Mouse (Mus musculus) layer of hippocampus, postnatal 25 days (tissue): ENCODE measurements around the gene Bmp4. TPM values are rescaled to one million over a fixed set of nuclear protein-coding genes. Genes with fewer than 3 reads are reported as not detected.

Experiments
- DNase-seq, 2 experiments: peaks; one replicate each; pipeline ENCODE4 v3.0.0; 2022; ENCODE audit warnings: mixed read lengths in 2 of 2, low spot score in 1 of 2; ENCODE audit errors: extremely low spot score in 1 of 2
- total RNA-seq, 2 experiments: library from RNA; stranded (reverse); gene quantifications; 2 replicates each; pipeline ENCODE4 v1.2.3; 2021

Bmp4 gene
- total RNA-seq, 2 experiments from 2014 or later: 5.9 to 8.0 TPM

DNA sequence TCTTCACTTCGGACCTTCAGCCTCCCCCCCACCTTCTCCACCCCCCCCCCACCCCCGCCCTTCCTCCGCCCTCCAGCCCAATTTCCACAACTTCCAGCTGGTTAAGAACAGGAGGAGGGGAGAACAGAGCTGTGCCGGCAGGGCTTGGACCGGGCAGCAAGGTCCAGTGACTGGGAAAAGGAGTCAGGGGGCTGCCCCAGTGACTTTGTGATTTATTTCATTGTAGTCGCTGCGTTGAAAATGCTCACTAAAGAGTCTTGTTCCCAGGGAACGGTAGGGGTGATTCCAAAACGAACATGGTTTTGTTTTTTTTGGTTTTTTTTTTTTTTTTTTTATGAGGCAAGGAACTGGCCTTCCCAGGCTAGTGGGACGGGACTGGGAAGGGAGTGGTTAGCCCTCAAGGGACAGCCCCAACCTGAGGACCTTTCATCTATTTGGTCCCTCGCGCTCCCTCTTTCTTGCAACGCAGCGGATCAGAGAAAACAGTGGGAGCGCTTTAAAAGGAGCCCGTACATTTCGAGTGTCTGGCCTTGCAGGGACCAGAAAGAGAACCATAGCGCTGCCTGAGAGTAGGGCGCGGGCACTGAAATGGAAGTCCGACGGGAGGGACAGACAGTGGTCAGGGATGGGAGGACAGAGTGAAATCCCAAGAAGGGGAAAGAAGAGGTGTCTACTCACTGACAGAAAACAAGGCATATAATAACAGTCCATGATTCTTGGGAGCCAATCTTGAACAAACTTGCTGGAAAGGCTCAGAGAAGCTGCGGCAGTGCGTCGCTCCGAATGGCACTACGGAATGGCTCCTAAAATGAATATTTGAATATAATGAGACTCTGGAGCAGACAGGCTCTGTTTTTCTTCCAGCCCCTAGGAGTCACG lies 3.8 kb downstream of the Bmp4 start:
- no peak for DNase-seq

DNA sequence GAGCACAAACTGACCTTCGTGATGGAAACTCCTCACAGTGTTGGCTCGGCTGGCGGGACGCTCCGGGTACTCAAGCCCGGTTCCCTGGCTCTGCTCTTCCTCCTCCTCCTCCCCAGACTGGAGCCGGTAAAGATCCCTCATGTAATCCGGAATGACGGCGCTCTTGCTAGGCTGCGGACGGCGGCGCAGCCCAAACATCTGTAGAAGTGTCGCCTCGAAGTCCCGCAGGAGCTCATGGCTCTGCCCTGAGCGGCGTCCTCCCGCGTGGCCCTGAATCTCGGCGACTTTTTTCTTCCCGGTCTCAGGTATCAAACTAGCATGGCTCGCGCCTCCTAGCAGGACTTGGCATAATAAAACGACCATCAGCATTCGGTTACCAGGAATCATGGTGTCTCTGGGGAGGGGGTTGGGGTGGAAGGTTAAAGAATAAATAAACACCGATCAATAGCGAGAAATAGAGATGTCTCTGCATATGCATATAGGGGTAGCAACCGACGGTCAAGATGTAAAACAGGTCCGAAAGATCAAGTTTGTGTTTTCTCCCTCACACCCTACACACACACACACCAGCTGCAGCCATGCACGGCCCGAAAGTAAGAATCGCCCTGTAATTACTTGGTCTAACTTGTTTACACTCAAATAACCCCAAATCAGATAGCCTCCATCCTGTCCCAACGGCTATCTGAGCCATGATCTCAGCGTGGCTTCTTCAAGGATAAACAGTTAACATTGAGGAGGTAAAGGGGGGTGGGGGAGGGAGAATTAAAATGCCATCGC lies 4.6 kb downstream of the Bmp4 start:
- DNase-seq: no peak

DNA sequence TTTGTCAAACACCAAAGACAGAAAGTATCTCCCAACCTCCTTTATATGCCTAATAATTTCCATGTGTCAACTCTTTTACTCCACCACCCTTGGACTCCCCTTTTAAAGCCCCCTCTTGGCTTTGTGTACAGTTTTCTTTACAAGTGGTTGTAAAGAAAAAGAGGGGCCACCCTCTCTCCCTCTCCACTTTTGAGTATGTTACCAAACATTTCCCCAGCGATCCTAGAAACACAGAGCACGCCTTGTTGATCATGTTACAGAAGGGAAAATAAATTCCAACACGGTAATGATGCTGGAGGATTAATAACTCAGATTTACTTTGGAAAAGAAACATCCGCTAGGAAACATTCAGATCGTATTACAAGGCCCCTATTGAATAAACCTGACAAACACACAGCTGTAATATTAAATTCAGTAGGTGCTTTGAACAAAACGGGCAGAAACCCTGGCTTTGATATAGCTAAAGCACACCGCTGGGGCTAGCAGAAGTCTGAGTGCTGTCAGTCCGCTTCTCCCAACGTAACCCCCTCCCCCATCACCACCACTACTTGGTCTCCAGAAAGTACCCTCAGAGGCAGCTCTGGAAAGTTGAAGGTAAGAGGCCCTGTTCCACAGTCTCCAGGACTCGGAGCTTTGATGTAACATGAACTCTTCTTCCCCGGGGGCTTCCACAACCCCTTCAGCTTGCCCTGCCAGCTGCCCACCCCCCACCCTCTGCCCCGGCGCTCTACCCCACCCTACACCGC lies 5.3 kb downstream of the Bmp4 start:
- DNase-seq: no peak

DNA sequence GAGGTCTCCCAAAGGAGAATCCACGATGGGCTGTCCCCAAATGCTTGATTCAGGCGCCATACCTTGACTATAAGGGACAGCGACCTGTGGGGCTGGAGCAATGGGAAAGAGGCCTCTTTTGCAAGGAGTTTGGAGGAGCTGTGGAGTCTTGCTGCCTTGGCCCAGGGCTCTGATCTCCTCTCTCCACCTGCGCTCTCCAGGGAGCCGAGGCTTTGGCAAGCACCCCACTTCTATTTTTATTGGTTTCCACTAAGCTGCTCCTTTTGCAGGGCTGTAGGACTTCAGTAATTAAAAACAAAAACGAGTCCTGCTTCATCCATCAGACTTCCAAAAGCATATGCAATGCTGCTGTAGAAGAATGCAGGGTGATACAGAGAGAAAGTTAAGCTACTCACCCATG lies 9.0 kb downstream of the Bmp4 start:
- DNase-seq: no peak

DNA sequence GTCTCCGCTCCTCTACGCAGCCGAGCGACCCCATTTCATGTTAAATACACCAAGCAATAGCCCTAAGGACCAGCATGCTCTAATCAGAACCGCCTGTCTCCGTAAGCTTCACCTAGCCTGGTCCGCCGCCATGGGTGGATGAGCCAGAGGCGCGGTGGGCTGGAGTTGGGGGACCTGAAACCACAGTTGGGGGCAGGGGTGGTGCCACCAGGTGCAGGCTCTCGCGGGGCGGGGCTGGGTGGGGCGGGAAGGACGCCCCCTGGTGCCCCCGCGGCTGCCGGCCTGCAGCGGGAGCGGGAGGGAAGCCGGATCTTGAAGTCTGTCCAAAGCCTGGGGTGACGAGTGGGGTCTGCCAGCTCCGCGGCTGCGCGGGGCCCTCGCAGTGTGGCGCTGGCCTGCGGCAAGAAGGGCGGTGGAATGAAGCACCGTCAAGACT lies 10.2 kb downstream of the Bmp4 start:
- no peak for DNase-seq

DNA sequence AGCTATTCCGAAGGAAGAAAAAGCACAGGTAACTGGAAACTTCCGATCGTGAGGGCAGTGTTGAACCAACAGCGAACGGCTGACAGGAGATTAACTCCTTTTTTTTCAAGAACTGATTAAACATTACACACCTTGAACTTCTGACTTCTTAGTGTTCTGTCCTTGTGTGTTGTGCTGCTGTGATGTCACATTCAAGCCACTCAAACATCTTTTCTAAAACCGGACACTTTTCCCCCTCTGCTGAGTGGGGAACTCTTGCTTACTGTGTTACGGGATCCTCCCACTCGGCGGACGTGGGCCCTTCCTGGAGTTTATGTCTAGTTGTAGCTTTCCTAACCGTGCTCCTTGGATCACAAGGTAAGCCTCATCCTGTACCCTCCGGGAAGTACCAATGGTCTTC lies 11.2 kb downstream of the Bmp4 start, which contains the start of gene Gm15217:
Gene Gm15217 (plus strand): TSS at position 130 of the 400 bp plus-strand sequence.
- DNase-seq: no peak

DNA sequence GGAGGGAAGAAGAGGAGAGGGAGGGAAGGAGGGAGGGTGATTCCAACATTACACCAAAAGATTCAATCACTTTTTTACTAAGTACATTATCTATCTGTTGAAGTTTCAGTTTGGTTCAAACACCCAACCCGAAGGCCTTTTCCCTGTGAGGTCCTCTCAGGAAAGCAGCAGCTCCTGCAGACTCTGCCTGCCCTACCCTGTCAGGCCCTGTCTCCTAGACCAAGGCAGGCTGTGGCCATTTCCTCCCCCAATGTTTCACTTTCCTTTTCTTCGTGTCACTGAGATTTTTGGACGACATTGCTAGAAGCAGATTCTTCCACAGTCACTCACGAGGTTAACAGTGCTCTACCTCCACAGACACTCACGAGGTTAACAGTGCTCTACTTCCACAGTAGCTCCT lies 14.7 kb downstream of the Bmp4 start:
- no peak for DNase-seq

DNA sequence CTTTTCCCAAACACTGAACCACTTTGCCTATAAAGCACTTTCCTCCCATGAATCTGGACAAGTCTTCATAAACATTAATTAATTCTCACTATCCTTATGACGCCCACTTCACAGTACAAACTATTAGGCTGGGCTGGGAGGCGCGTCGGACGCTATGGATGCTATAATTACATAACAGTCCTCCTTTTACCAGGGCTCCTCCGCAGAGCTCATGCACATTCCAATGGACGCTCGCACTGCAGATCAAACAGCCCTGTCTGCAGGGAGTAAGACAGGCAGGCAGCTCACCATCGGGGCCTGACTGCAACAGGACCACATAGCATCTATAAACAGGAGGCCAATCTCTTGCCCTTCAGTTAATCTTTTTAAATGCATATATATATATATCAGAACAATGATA lies 18.0 kb downstream of the Bmp4 start:
- no peak for DNase-seq

DNA sequence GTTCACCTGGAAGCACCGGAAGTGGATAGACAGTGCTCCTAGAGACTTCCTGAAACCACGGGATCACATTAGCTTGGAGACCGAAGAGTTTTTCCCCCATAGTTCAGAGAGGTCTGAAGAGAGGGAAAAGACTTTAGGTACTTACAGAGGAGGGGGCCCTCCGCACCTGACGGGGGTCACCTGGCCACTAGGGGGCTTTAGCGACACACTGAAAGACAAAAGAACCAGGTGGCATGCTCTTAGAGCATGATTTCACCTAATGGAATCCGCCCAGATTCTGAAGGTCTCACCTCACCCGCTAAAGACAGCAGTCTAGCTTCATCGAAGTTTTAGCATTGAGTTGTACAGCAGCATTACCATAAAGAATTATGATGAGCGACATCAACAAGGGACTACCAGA lies 27.3 kb downstream of the Bmp4 start:
- no peak for DNase-seq

DNA sequence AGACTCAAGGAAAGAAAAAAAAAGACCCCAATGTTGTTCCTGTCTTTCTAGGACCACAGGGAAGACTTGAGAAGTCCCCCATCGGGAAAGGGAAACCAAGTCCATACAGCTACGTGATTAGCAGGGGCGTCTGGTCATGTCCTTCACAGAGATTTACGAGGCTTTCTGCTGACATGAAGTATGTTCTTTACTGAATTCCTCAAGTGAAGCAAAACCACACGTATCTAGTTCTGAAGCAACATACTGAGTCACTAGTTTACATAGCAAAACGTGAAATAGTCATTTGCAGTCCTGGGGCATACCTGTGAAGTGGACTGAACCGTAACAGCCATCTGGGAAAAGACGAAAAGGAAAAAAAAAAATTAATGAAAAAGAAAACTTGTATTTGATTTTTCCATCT lies 32.8 kb downstream of the Bmp4 start:
- no peak for DNase-seq

DNA sequence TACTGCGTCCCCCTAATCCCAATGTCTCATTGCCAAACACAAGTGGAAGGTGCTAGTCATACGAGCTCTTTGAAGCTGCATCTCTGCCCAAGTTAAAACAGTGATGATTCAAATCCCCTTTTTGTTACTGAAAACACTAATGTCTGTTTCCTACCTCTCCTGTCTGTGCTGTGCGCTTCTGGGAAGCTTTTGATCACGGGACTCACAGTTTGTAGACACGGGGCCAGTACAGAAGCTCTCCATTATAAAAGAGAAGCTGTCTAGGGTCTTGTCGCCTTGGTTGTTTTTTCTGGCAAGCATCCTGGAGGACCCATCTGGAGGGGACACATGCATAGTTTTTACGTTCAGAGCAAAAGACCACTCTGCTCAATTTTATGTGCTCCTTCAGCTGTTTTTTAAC lies 33.2 kb downstream of the Bmp4 start:
- DNase-seq: no peak

DNA sequence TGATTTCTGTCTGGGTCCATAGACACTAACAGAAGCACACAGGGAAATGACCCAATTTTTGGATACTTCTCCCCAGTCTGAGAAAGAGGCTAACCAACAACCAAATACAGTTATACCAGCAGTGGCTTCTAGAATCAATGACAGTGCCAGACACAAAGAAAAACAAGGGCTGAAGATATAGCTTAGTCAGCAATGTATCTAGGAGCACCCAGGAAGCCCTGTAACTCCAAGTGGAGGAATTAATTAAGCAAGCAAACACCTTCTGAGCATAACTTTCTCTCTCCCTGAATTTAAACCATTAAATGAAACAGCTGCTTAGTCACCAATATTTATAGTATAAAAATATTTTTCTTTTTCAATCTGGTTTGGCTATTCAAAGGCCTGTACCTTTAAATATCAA lies 45.7 kb downstream of the Bmp4 start:
- DNase-seq: no peak

DNA sequence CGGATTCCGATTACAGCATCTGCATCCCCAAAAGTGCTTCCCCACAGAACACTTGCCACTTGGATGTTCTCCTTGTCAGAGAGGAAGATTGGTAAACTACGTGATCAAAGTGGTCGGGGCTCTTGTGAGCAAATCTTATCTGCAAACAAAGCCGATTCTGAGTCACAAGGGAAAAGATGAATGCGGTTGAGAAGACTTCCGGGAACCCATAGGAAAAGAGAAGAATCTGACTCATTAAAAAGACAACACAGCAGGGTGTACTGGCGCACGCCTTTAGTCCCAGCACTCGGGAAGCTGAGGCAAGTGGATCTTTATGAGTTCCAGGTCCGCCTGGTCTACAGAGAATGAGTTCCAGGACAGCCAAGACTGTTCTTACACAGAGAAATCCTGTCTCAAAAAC lies 51.7 kb downstream of the Bmp4 start:
- DNase-seq: no peak

Other genes starting within 250 kb of the Bmp4 start
- gene Gm15217, start 11.3 kb downstream of the Bmp4 start, total RNA-seq: not detected